Mouse (Mus musculus) thymus, adult 2 months (tissue): ENCODE data around the gene Thada.

ENCODE experiments used
- CTCF ChIP-seq: fragments of 200-500 bp; IDR thresholded peaks from 2 replicates; pipeline ENCODE4 v1.5.1; 2012; ENCODE audit warnings: mild to moderate bottlenecking, control low read depth, low read length, moderate library complexity, borderline replicate concordance; ENCODE audit not compliant: control insufficient read depth, poor library complexity, insufficient read depth; ENCODE audit errors: extremely low read depth
- POLR2A ChIP-seq: fragments of 200-500 bp; IDR thresholded peaks from 2 replicates; pipeline ENCODE4 v1.6.1; 2012; ENCODE audit warnings: mild to moderate bottlenecking, low read length, control low read depth, moderate library complexity; ENCODE audit not compliant: control insufficient read depth, poor library complexity, insufficient read depth; ENCODE audit errors: extremely low read depth

DNA sequence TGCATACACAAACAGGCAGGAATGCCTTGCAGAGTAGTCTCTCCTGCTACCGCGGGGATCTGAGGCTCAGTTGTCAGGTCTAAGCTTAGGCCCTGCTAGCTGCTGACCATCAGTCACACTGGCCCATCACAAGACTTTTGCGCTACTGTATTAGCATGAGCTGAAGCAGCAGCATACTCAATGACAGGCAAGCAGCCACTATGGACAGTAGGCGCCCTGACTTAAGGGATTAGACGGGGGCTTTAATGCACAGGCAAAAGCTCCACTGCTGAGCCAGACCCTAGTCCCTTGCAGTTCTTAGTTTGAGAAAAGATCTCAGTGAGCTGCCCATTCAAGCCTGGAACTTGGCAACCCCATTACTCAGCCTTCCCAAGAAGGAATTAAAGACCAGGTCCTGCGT is 66.6 kb downstream of the Thada start:
- no peak for TF ChIP-seq POLR2A
- TF ChIP-seq CTCF: no peak
